Mouse (Mus musculus) cerebellum, adult 9-11 months (tissue): ENCODE measurements around the gene Rmnd1.
A peak's percentile ranks its signal among the peaks of the same experiment; 100 is the strongest.

Experiments used
- DNase-seq: peaks from one replicate; pipeline ENCODE4 v3.0.0; 2022

Rmnd1 gene

DNA sequence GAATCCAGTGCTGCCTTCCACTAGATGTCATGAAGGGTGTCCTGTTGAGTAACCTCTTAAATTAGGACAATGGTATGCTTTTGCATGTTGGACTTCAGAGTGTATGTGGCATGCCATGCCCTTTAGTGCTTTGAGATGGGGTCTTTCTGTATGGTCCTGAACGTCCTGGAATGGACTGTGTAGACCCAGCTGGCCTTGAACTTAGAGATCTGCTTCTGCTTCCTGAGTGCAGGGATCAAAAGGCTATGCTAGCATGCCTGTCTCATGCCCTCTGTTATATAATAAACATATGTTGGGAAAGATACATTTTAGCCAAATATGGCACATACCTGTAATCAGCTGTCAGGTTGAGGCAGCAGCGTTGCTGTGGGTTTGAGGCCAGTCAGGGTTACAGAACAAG is 41.6 kb downstream of the Rmnd1 start:
- no peak for DNase-seq

DNA sequence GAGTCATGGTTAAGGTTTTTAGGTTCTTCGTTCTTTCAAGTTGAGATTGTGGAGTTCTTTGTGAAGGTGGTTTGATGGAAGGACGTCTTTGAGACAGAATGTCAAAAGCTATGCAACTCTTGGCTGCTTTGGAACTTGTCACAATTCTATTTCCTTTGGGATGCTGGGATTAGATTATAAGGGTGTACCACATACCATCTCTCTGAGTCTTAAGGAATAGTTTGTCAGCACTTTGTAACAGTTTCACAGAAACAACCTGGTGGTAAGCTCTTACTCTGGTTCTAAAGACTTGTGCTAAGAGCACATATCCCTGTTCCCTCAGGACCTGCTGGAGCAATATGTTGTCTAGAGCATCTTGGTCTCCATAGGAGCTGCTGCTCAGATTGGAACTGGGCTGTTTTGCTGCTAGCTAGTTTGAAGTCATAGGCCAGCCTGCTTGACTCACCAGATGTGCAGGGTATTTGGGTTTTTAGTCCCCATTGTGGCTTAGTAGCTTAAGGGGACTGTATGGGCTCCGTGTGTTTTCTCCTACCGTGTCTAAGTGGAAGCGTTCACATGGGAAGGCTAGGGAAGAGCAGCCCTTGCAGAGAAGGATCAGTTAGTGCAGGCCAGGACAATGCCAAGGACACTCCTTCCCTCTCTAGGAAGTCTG is 42.6 kb downstream of the Rmnd1 start:
- no peak for DNase-seq

DNA sequence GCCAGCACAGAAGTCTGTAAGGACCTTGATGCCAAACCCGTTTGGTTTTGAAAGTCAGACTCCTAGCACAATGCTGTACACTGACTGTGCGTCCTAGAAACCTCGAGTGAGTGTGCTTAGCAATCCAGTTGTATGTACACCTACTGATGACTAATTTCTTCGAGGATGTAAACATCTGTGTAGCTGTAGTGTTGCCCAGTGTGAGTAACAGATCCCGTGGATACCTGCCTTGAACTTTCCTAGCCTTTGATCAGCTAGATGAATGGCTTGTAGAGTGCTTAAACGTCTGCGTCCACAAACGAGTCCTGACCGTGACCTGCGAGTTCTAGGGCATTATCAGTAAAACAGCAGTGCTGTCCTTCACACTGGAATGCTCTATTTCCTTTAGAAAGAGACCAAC is 43.2 kb downstream of the Rmnd1 start:
- no peak for DNase-seq

DNA sequence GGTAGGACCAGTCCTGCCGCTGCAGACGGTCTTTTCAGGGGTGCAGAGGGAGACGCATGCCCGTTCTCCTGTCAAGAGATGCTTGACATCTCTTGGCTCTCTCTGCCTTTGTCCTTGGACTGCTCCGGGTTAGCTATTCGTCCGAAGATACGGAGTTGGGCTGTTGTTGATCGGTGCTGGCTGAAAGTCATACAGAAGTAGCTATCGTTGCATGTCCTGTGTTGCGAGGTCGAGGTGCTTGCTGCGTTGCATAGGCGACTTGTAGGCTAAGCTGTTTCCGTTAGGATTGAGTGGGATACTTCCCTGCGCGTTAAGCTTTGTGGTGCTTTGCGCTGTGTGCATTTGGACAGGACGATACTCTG is 43.8 kb downstream of the Rmnd1 start:
- no peak for DNase-seq

DNA sequence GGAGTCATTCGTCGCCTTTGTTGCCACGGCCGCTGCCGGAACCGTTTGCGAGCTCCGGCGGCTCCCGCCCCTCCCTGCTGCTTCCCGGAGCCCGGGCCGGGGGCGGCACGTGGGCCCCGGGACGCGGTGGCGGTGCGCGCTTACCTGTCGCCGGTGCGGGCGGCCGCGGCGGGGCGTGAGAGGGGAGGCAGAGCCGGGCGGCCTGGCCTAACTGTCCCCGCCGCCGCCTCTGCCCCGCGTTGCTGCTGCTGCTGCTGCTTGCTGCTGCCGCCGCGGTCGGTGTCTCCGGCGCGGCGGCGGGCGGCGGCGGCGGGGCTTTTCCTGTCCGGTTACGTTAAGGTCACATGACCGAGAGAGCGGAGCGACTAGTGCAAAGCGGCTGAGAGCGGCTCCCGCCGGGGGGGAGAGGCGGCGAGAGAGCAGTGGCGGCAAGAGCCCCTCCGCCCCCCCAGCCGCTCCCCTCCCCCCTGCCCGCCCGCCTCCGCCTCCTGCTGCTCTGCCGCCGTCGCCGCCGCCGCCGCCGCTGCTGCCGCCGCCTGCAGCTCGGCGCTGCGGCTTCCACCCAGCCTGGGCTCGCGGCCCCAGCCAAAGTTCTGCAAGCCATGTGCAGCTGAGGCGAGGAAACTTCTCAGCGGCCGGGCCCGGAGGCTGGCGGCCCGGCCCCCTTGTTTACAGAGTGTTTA is 44.3 kb downstream of the Rmnd1 start, which contains the start of gene Zbtb2:
Gene Zbtb2, minus strand, starts transcription at position 408 of the 683 bp plus-strand sequence.
- DNase-seq = peak; percentile 83

DNA sequence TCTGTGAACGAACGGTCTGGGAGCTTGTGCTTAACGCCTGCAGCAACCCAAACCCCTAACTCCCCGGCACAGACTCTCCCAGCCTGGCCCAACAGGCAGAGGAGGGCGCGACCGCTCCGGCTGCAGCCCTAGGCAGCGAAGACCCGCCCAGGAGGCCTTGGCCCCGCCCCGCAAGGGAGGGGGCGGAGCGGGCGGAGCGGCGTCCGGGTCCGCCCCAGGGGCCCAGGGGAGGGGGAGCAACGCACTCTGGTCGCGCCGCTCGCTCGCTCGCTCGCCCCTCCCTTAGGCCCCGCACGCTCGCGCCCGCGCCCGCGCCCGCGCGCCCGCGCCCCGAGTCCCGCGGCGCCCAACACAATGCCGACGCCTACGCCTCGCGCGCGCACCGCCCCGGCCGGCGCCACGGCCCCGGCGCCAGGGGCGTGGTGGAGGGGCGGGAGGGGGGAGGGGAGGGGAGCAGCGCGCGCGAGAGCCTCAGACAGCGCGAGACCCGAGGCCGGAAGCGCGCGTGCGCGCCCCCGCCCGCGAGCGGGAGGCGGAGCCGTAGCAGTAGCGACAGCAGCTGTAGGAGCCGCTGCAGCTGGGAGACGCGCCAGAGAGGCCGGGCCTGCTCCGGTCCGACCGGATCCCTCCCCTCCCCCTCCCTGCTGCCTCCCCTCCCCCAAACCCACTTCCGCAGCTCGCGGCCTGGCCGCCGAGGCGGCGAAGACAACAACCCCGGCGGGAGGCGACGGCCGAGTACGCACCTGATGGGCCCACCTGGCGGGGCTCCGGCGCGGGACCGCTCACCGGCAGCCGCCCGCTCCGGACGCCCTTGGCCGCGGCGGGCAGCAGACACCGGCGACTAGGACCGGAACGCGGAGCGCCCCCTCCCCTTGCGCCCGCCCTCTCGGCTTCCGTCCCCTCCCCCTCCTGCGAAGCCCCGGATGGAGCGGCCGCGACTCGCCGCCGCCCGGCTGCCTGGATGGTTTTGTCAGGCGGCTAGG is 45.3 kb downstream of the Rmnd1 start:
- peak; percentile 97 for DNase-seq

DNA sequence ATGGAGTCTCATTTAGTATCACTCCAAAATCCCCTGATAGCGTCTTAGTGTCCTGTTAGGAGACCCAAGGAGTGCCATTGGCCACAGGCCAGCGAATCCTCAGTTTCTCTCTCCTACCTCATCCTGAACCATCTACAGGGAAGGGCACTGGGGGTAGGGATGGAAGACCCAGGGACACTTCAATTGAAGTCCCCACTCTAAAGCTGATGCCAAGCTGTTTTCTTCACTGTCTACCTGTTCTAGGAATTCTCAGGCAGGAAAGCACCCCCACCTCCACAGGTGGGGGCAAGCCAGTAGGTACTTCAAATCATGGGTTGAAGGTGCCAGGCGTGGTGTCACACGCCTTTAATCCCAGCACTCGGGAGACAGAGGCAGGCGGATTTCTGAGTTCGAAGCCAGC is 47.9 kb downstream of the Rmnd1 start:
- DNase-seq = peak; percentile 62

DNA sequence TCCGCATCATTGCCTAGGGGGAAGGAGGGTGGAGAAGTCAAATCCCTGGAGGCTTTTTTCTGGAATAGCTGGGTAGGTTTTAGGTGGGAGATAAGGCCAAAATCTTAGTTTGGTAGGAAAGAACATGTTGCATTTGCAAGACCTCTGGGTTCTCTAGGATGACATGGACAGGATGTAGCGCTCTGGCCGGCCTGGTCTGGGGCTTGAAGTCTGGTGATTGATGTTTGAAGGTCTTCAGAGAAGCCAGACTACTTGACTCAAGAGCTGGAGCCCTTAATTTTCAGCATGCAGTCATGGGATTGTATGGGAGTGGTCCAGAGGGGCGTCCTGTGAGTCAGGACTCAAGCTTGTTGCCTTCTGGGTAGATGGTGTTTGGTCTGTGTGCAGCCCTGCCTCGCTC is 51.4 kb downstream of the Rmnd1 start:
- no peak for DNase-seq

DNA sequence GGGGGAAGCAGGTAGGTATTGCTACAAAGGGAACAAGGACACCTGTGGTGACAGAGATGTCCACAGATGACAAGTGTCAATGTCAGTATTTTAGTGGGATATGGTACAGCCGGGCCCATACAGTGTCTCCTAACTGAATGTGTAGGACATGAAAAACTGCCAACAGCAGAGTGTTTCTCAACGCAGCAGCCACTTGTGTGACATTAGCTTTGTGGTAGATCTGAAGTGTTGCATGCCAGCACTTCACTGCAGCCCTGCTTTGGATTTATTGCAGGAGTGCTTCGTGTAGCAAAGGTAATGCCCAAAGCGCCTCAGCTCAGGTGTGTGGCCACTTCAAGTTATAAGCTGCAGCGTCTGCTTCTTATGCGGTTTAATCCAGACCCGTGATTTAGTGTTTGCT is 55.3 kb downstream of the Rmnd1 start:
- DNase-seq = no peak

DNA sequence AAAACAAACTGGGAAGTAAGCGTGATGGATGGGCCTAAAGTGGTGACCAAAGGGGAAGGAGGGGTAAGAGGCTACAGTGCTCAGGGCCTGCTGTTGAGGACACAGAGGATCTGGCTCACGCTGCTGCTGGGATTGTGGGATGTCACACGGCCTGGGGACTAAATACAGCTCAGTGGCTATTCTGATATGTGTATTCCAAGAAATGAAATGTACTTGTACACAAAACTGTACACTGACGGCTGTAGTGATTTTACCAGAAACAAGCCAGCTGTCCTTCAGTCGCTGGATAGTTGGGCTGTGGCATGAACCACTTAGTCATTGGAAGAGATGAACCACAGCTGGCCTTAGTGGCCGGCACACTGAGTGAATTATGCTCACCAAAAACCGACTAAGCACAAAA is 55.7 kb downstream of the Rmnd1 start:
- DNase-seq = no peak

DNA sequence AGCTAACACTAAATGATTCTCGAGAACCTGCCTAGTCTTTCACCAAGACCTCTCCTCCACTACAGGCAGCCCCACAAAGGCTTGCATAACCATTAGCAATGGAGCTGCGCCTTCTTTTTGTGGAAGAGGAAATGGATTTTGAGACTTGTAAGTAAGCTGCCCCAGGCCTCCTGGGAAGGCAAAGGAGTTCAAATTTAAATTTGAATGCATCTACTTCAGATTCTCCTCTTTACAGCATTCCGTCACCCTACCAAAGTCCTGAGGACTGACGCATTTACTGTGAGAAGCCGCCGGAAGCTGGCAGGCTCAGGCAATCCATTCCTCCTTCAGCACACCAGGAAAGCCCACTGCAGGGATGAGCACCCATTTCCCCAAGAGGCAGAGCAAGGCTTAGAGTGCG is 56.9 kb downstream of the Rmnd1 start:
- DNase-seq = no peak

DNA sequence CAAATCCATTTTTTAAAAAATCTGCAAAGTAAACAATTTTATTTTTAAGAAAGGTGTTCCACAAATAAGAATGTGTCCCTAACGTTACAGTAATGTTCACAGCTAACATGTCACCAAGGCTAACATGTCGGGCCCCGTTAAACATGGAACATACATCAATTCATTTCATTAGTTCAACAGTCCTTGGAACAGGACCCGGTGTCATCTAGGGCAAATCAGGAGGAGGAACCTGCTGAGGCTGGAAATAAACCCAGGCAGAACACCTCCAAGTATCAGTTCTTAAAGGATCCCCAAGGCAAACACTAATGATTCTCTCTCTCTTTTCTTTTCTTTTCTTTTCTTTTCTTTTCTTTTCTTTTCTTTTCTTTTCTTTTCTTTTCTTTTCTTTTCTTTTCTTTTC is 57.5 kb downstream of the Rmnd1 start:
- DNase-seq = no peak

DNA sequence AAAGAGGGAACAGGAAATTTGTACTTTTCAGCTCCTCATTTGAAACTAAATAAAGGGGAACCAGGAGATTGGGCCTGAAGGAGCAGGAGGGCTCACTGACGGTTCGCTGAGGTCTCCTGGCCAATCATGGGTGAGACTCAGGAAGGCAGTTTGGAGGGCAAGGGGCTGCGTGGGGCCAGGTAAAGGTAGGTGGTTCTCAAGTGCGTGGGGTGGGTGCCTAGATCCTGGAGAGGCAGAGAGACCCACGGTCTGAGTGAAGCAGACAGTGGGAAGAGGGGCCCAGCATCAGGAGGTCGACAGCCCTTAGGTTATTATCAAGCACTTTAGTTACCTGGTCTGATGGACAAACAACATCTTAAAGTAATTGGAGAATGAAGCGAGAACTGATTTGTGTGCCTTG is 57.9 kb downstream of the Rmnd1 start:
- DNase-seq = no peak

DNA sequence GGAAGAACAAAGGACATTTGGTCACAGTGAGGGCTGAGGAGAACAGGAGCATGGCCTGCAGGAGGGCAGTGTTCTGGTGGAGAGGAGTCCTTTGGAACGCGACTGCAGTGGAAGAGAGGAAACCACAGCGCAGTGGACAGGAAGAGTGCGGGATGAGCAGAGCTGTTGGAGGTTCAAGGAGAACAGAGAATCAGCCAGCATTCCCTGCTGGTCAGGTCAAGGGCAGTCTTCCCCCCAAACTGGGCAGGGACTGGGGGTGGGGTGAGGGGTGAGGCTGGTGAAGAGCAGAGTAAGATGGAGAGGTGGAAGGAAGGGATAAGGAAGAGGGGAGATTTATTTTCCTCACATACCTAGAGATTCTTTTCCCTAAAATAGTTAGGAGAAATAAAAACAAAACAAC is 58.6 kb downstream of the Rmnd1 start:
- no peak for DNase-seq

DNA sequence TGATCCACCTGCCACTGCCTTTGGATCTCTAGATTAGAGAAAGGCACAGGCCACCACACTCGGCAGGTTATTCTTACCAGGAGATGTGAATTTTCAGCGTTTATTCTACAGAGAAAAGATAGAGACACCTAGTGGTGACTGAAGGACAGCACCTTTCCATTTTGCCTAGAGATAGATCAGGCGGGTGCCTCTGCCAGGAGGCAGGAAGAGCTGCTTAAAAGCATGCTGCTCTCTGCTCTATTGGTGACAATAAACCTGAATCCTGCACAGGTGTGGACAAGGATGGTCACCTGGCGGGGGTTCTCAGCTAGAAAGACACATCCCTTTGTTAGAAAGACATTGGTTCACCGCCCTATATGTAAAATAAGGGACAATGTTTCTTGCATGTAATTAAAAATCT is 60.2 kb downstream of the Rmnd1 start:
- peak; percentile 67 for DNase-seq

DNA sequence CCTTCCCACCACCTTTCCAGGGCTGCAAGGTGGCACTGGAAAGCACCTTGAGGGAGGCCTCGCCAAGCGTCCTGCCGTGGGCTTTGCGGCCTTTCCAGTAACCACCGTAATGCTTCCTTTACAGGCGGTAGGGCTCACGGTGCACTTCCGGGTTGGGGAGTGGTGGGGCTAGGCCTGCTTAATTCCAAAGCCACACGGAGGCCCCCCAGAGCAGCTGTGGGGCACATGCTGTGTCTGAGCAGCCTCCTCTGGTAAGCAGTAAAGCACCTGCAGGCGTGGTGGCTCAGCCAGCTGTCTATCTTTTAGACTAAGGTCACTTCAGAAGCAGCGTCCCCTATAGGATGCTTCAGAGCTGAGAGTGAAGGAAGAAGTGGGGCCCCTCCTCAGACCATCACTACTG is 62.1 kb downstream of the Rmnd1 start:
- DNase-seq = no peak

DNA sequence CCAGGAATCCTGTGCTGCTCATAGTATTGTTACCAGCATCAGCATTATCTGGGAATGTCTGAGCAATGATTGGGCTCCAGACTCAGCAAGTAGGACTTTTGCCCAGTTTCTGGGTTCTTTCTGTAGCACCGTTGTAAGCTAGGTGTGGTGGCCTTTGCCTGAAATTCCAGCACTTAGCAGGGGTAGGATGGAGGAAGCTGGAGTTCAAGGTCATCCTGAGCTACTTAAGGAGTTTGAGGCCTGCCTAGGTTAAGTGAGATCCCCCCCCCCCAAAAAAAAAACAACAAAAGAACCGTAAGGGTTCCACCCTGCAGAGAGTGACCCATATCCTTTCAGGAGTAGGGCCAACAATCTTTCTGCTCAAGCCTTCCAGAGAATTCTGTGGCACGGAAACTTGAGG is 67.6 kb downstream of the Rmnd1 start:
- no peak for DNase-seq

DNA sequence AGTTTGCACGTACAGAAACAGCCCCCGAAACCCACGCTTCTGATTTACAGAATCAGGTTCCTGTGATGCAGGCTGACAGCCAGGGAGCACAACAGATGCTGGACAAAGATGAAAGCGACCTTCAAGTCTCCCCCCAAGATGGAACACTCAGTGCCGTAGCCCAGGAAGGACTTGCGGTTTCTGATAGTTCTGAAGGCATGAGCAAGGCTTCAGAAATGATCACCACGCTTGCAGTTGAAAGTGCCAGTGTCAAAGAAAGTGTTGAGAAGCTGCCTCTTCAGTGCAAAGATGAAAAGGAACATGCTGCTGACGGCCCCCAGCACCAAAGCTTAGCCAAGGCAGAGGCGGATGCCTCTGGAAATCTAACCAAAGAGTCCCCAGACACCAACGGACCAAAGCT is 74.8 kb downstream of the Rmnd1 start:
- no peak for DNase-seq

DNA sequence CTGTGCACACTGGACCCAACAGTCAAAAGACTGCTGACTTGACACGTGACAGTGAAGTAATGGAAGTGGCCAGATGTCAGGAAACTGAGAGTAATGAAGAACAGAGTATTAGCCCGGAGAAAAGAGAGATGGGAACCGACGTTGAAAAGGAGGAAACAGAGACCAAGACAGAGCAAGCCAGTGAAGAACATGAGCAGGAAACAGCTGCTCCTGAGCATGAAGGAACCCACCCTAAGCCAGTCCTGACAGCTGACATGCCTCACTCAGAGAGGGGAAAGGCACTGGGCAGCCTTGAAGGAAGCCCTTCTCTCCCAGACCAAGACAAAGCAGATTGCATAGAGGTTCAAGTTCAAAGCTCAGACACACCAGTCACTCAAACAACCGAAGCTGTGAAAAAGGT is 75.5 kb downstream of the Rmnd1 start:
- no peak for DNase-seq

DNA sequence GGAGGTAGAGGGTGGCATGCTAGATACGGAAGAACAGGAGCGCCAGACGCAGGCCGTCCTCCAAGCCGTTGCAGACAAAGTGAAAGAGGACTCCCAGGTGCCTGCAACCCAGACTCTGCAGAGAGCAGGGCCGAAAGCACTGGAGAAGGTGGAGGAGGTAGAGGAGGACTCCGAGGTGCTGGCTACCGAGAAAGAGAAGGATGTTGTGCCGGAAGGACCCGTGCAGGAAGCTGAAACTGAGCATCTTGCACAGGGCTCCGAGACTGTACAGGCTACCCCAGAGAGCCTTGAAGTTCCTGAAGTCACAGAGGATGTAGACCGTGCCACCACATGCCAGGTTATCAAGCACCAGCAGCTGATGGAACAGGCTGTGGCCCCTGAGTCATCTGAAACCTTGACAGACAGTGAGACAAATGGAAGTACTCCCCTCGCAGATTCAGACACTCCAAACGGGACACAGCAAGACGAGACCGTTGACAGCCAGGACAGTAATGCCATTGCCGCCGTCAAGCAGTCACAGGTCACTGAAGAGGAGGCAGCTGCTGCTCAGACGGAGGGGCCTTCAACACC is 76.2 kb downstream of the Rmnd1 start:
- DNase-seq = no peak

DNA sequence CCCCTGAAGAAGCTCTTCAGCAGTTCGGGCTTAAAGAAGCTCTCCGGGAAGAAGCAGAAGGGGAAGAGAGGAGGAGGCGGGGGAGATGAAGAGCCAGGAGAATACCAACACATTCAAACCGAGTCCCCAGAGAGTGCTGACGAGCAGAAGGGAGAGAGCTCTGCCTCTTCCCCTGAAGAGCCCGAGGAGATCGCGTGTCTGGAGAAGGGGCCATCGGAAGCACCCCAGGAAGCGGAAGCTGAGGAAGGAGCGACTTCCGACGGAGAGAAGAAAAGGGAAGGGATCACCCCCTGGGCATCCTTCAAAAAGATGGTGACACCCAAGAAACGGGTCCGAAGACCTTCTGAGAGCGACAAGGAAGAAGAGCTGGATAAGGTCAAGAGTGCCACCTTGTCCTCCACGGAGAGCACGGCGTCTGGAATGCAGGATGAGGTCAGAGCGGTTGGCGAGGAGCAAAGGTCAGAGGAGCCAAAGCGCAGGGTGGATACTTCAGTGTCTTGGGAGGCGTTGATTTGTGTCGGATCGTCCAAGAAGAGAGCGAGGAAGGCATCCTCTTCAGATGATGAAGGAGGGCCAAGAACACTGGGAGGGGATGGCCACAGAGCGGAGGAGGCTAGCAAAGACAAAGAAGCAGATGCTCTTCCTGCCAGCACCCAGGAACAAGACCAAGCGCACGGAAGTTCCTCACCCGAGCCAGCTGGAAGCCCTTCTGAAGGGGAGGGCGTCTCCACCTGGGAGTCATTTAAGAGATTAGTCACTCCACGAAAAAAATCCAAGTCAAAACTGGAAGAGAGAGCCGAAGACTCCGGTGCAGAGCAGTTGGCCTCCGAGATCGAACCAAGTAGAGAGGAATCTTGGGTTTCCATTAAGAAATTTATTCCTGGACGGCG is 77.6 kb downstream of the Rmnd1 start:
- DNase-seq = no peak
